Mouse (Mus musculus) small intestine, adult 2 months (tissue): ENCODE measurements around the gene Dock10. TPM values are rescaled to one million over a fixed set of nuclear protein-coding genes. Genes with fewer than 3 reads are reported as not detected.
A peak's percentile ranks its signal among the peaks of the same experiment; 100 is the strongest.

ENCODE experiments used
- H3K27ac ChIP-seq: fragments of 200-500 bp; 2 replicates; pipeline ENCODE4 v1.5.1; 2012; ENCODE audit warnings: low read depth, low read length, control low read depth, inconsistent platforms; ENCODE audit not compliant: insufficient read depth
- H3K27me3 ChIP-seq: fragments of 200-500 bp; 2 replicates; pipeline ENCODE4 v1.6.1; 2012; ENCODE audit warnings: mild to moderate bottlenecking, moderate library complexity, low read length, inconsistent platforms; ENCODE audit not compliant: control insufficient read depth, insufficient read depth
- H3K36me3 ChIP-seq: fragments of 200-500 bp; 2 replicates; pipeline ENCODE4 v1.6.1; 2012; ENCODE audit warnings: mild to moderate bottlenecking, low read length, control low read depth, inconsistent platforms; ENCODE audit not compliant: control insufficient read depth, insufficient read depth
- H3K4me1 ChIP-seq: fragments of 200-500 bp; 2 replicates; pipeline ENCODE4 v1.6.1; 2012; ENCODE audit warnings: low read length, inconsistent platforms, mixed read lengths; ENCODE audit not compliant: control insufficient read depth, insufficient read depth, insufficient read length
- H3K4me3 ChIP-seq: fragments of 200-500 bp; 2 replicates; pipeline ENCODE4 v1.5.1; 2012; ENCODE audit warnings: low read depth, mild to moderate bottlenecking, control low read depth, inconsistent platforms, low read length, moderate library complexity
- CTCF ChIP-seq: fragments of 200-500 bp; IDR thresholded peaks from 2 replicates; pipeline ENCODE4 v1.5.1; 2012; ENCODE audit warnings: low read depth, mild to moderate bottlenecking, control low read depth, inconsistent platforms, low read length, moderate library complexity, mixed read lengths; ENCODE audit not compliant: insufficient replicate concordance, insufficient read length; ENCODE audit errors: extremely low read depth
- POLR2A ChIP-seq: fragments of 200-500 bp; IDR thresholded peaks from 2 replicates; pipeline ENCODE4 v1.6.1; 2012; ENCODE audit warnings: low read depth, mild to moderate bottlenecking, control low read depth, inconsistent platforms, low read length, moderate library complexity
- WGBS: fragments of 180-500 bp; shearing (Covaris S2); methylation state at CpG from one replicate; pipeline ENCODE4 v1.1.7; 2018; 5-methylcytosine and 5-hydroxymethylcytosine counted together
- polyA plus RNA-seq: library from polyadenylated mRNA; depleted of rRNA; stranded (reverse); fragments of >200 nt; gene quantifications from 2 replicates; pipeline ENCODE4 v1.2.3, GENCODE M21; 2012

Dock10 gene
- polyA plus RNA-seq, 1 experiment, result 1.7 TPM

- Histone ChIP-seq H3K4me3 (no peak overlapping the region), H3K27ac (no peak overlapping the region), H3K4me1 (peaks cover 2% of the 10 kb centered on the region), H3K27me3 (no peaks in the 10 kb centered on the region), H3K36me3 (no peaks in the 10 kb centered on the region)
- no peak for TF ChIP-seq POLR2A
- TF ChIP-seq CTCF, result no peak
- 79% methylated on average over 3 of the region's 3 CpGs for WGBS
Measured at GRCm38 (mm10) chr1:80641832-80642231, 116.5 kb downstream of the Dock10 start.

- WGBS, result 65% methylated on average over 1 of the region's 1 CpGs
- H3K27me3 ChIP-seq, result no peaks in the 10 kb centered on the region
- H3K36me3 ChIP-seq, result no peaks in the 10 kb centered on the region
- H3K4me1 ChIP-seq, result peaks cover 2% of the 10 kb centered on the region
- H3K4me3 ChIP-seq, result no peak overlapping the region
- no peak for TF ChIP-seq POLR2A
- H3K27ac ChIP-seq, result no peak overlapping the region
Measured at GRCm38 (mm10) chr1:80641288-80641687, 117.0 kb downstream of the Dock10 start.

- Histone ChIP-seq H3K4me1 (peaks cover 2% of the 10 kb centered on the region), H3K27ac (no peak overlapping the region), H3K4me3 (no peak overlapping the region), H3K36me3 (no peaks in the 10 kb centered on the region), H3K27me3 (no peaks in the 10 kb centered on the region)
- TF ChIP-seq POLR2A, result no peak
- 76% methylated on average over 1 of the region's 1 CpGs for WGBS
Measured at GRCm38 (mm10) chr1:80639553-80639952, 118.8 kb downstream of the Dock10 start.

- Histone ChIP-seq H3K27ac (peak overlapping the region; percentile 74), H3K4me1 (peaks cover 2% of the 10 kb centered on the region), H3K36me3 (no peaks in the 10 kb centered on the region), H3K27me3 (no peaks in the 10 kb centered on the region), H3K4me3 (no peak overlapping the region)
- WGBS, result 58% methylated on average over 4 of the region's 4 CpGs
- no peak for TF ChIP-seq POLR2A
- TF ChIP-seq CTCF, result no peak
Measured at GRCm38 (mm10) chr1:80637214-80637705, 121.1 kb downstream of the Dock10 start.

GRCm38 (mm10) chr1:80635825-80636224, 122.5 kb downstream of the Dock10 start:
- 84% methylated on average over 4 of the region's 4 CpGs for WGBS
- Histone ChIP-seq H3K4me1 (peaks cover 2% of the 10 kb centered on the region), H3K4me3 (no peak overlapping the region), H3K27me3 (no peaks in the 10 kb centered on the region), H3K36me3 (no peaks in the 10 kb centered on the region), H3K27ac (no peak overlapping the region; the same call in 1 of the 2 replicates)
- TF ChIP-seq POLR2A, result no peak
- TF ChIP-seq CTCF, result no peak

GRCm38 (mm10) chr1:80633536-80633935, 124.8 kb downstream of the Dock10 start:
- Histone ChIP-seq H3K36me3 (no peaks in the 10 kb centered on the region), H3K27me3 (no peaks in the 10 kb centered on the region), H3K27ac (no peak overlapping the region), H3K4me1 (peaks cover 2% of the 10 kb centered on the region), H3K4me3 (no peak overlapping the region)
- TF ChIP-seq CTCF, result no peak
- no peak for TF ChIP-seq POLR2A
- WGBS, result 89% methylated on average over 4 of the region's 4 CpGs

GRCm38 (mm10) chr1:80630179-80631149, 127.9 kb downstream of the Dock10 start:
- Histone ChIP-seq H3K27ac (no peak overlapping the region), H3K27me3 (no peaks in the 10 kb centered on the region), H3K4me1 (no peaks in the 10 kb centered on the region), H3K4me3 (no peak overlapping the region), H3K36me3 (no peaks in the 10 kb centered on the region)
- TF ChIP-seq CTCF (no peak), POLR2A (no peak)
- 39% methylated on average over 5 of the region's 5 CpGs for WGBS
